Mouse (Mus musculus) adrenal gland, adult 8-10 months (tissue): Measurements from ENCODE around the gene Gm11554. TPM values are rescaled to one million over a fixed set of nuclear protein-coding genes. Genes with fewer than 3 reads are reported as not detected.
"Not testable (repeated sequence)": the region's sequence is repeated elsewhere in the genome, so short reads cannot be mapped to it uniquely, and the experiment has no call there.

ENCODE experiments used
- DNase-seq: peaks from one replicate; pipeline ENCODE4 v3.0.0; 2022
- total RNA-seq, 4 experiments: library from RNA; stranded (reverse); gene quantifications; 2 replicates each; pipeline ENCODE4 v1.2.4; 2022

Gm11554 gene
- not detected for total RNA-seq

GRCm38 (mm10) chr11:99804346-99804745, at the start of gene Gm11554:
Gene Gm11554 (minus strand): TSS chr11:99804446.
- DNase-seq, result not testable (repeated sequence)

DNA sequence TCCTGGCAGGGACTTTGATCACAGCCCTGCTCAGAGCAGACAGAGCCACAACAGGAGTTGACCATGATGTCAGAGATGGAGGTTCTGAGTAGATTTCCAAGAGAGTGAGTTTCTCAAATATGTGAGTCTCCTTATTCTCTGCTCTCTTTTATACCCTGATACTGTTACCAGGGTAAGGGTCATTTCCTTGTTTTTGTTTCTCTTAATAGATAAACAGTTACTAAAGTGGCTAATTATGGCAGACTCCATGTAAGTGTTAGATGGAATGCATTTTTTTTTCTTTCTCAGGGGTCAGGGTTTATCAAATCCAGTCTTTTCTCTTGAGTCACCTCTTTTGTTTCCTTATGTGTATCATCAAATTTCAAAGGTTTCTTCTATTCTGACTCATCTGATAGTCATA, 47.3 kb upstream of the Gm11554 start, which contains the start of gene Krtap4-16:
Gene Krtap4-16, minus strand, starts transcription at position 101 of the 400 bp plus-strand sequence.
- DNase-seq, result no peak

DNA sequence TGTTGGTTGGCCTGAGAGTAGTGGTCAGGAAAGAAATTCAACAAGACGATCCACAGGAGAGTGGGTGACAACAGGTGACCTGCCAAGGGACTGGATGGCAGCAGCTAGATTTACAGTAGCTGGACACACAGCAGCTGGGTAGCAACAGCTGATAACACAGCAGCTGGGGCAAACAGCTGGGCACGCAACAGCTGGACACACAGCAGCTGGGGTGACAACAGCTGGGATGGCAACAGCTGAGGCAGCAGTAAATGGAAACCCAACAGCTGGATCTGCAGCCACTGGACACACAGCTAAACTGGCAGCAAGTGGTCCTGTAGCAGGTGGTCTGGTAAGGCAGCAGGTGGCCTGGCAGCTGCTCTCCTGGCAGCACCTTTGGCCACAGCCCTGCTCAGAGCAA, 42.5 kb upstream of the Gm11554 start:
- DNase-seq, result no peak

GRCm38 (mm10) chr11:99842185-99842584, 37.9 kb upstream of the Gm11554 start:
- no peak for DNase-seq

- no peak for DNase-seq
Measured at GRCm38 (mm10) chr11:99837966-99838365, 33.7 kb upstream of the Gm11554 start, which contains the start of gene 2300003K06Rik. Gene 2300003K06Rik (minus strand): TSS chr11:99838066.

GRCm38 (mm10) chr11:99815566-99815965, 11.3 kb upstream of the Gm11554 start, which contains the start of gene Gm11564:
Gene Gm11564 (minus strand): TSS chr11:99815666.
- DNase-seq, result not testable (repeated sequence)

DNA sequence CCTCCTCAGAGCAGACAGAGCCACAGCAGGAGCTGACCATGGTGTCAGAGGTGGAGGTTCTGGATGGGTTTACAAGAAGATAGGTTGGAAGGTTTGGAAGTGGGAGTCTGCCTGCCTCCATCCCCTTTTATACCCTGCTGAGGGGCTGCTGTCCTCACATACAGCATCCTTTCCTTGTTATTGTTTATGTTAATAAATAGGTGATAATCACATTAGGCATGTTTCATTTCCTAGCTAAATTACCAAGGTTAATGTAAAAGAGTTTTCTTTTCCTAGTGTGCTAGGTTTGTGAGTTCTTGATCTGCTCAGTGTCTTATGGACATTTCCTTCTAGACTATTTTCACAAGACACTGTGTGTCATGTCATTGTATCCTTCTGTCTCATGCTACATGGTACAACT, 5.5 kb upstream of the Gm11554 start, which contains the start of gene Krtap4-13:
Gene Krtap4-13, minus strand, starts transcription at position 101 of the 400 bp plus-strand sequence.
- not testable (repeated sequence) for DNase-seq

GRCm38 (mm10) chr11:99798832-99799231, 5.4 kb downstream of the Gm11554 start, which contains the start of gene Gm11569:
Gene Gm11569 (minus strand): TSS chr11:99798932.
- DNase-seq, result not testable (repeated sequence)

GRCm38 (mm10) chr11:99793367-99793766, 10.9 kb downstream of the Gm11554 start, which contains the start of gene Gm11596:
Gene Gm11596 (minus strand): TSS chr11:99793467.
- DNase-seq, result no peak

DNA sequence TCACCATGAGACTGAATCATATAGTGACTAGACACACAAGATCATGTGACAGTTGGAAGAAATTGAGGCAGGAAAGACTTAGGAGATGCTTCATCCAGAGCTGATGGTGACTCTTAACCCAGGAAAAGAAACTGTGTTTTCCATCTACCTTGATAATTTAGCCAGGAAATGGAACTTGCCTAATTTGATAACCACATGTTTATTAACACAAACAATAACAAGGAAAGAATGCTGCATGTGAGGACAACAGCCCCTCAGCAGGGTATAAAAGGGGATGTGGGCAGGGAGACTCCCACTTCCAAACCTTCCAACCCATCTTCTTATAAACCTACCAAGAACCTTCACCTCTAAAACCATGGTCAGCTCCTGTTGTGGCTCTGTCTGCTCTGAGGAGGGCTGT, 19.3 kb downstream of the Gm11554 start, which contains the start of gene Krtap4-9:
Gene Krtap4-9, plus strand, starts transcription at position 301 of the 400 bp plus-strand sequence.
- DNase-seq, result not testable (repeated sequence)

- no peak for DNase-seq
Measured at GRCm38 (mm10) chr11:99780604-99781003, 23.6 kb downstream of the Gm11554 start, which contains the start of gene Krtap4-8. Gene Krtap4-8 (minus strand): TSS chr11:99780704.

DNA sequence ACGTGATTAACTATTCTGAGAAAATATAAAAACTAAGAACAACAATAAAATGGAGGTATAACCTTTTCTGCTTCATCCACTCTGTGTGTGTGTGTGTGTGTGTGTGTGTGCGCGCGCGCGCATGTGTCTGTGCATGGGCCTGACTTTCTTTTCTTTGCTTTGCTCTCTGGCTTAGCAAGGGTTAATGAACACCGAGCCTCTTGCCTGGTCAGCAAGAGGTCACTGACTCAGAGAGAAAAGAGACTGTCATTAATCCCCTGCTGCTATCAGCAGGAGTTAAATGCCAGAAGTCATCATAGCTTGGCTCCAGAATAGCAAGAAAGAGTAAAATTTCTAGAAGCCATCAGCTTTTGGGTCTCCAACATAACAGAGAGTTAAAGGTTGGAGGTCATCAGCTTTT, 25.8 kb downstream of the Gm11554 start:
- no peak for DNase-seq

- DNase-seq, result not testable (repeated sequence)
Measured at GRCm38 (mm10) chr11:99772813-99773212, 31.4 kb downstream of the Gm11554 start, which contains the start of gene Gm11595. Gene Gm11595 (minus strand): TSS chr11:99772913.

DNA sequence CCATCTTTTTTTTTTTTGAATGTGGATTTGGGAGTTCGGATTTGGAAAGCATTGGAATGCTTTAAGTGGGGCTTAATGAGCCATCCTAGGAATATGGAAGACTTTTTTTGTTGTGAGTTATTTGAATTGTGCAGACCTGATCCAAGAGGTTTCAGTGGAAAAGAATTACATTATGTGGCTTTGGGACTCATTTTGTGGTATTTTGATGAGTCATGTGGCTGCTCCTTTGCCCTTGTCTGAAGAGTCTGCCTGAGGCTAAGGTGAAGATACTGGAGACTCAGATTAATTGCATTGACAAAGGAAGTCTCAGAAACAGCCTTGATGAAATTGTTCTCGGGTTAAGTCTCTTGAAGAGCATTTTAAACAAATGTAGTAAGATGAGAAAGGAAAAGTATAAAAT, 35.8 kb downstream of the Gm11554 start:
- no peak for DNase-seq

GRCm38 (mm10) chr11:99758877-99759276, 45.4 kb downstream of the Gm11554 start:
- DNase-seq, result no peak

Other genes starting within 250 kb of the Gm11554 start
- not detected for gene Krtap3-2, start 247.6 kb downstream of the Gm11554 start, total RNA-seq
- not detected for gene Gm11939, start 245.0 kb downstream of the Gm11554 start, total RNA-seq
- not detected for gene Krtap3-1, start 237.8 kb downstream of the Gm11554 start, total RNA-seq
- not detected for gene Krtap1-5, start 223.4 kb downstream of the Gm11554 start, total RNA-seq
- gene Krtap1-4, start 220.8 kb downstream of the Gm11554 start, total RNA-seq, result not detected
- not detected for gene Krtap1-3, start 213.1 kb downstream of the Gm11554 start, total RNA-seq
- gene Krtap9-3, start 206.3 kb downstream of the Gm11554 start, total RNA-seq, result not detected
- not detected for gene Gm11938, start 201.1 kb downstream of the Gm11554 start, total RNA-seq
- gene Gm11937, start 194.3 kb downstream of the Gm11554 start, total RNA-seq, result not detected
- not detected for gene Krtap2-4, start 189.6 kb downstream of the Gm11554 start, total RNA-seq
- not detected for gene Gm11562, start 184.0 kb downstream of the Gm11554 start, total RNA-seq
- gene Krtap4-1, start 176.2 kb downstream of the Gm11554 start, total RNA-seq, result not detected
- gene Krtap4-2, start 169.4 kb downstream of the Gm11554 start, total RNA-seq, result not detected
- gene Krtap4-7, start 160.4 kb downstream of the Gm11554 start, total RNA-seq, result not detected
- not detected for gene Gm11555, start 154.2 kb downstream of the Gm11554 start, total RNA-seq
- not detected for gene Gm11563, start 145.5 kb downstream of the Gm11554 start, total RNA-seq
- not detected for gene Krtap4-6, start 138.5 kb downstream of the Gm11554 start, total RNA-seq
- not detected for gene Gm14190, start 113.7 kb downstream of the Gm11554 start, total RNA-seq
- gene Gm14180, start 70.2 kb downstream of the Gm11554 start, total RNA-seq, result not detected
- not detected for gene Gm11595, start 31.5 kb downstream of the Gm11554 start, total RNA-seq
- not detected for gene Krtap4-8, start 23.7 kb downstream of the Gm11554 start, total RNA-seq
- gene Krtap4-9, start 19.2 kb downstream of the Gm11554 start, total RNA-seq, result not detected
- not detected for gene Gm11596, start 11.0 kb downstream of the Gm11554 start, total RNA-seq
- gene Gm11569, start 5.5 kb downstream of the Gm11554 start, total RNA-seq, result not detected
- gene Krtap4-13, start 5.4 kb upstream of the Gm11554 start, total RNA-seq, result not detected
- not detected for gene Gm11564, start 11.2 kb upstream of the Gm11554 start, total RNA-seq
- not detected for gene 2300003K06Rik, start 33.6 kb upstream of the Gm11554 start, total RNA-seq
- not detected for gene Krtap4-16, start 47.2 kb upstream of the Gm11554 start, total RNA-seq
- not detected for gene Gm11568, start 53.5 kb upstream of the Gm11554 start, total RNA-seq
- not detected for gene Gm11559, start 60.0 kb upstream of the Gm11554 start, total RNA-seq
- not detected for gene Krtap9-1, start 68.9 kb upstream of the Gm11554 start, total RNA-seq
- gene Gm11567, start 74.7 kb upstream of the Gm11554 start, total RNA-seq, result not detected
- gene Krtap31-1, start 103.5 kb upstream of the Gm11554 start, total RNA-seq, result not detected
- gene Gm11565, start 110.3 kb upstream of the Gm11554 start, total RNA-seq, result not detected
- gene Krtap31-2, start 131.8 kb upstream of the Gm11554 start, total RNA-seq, result not detected
- gene Krtap9-5, start 144.0 kb upstream of the Gm11554 start, total RNA-seq, result not detected
- gene Krtap29-1, start 174.6 kb upstream of the Gm11554 start, total RNA-seq, result not detected
- not detected for gene Krtap16-1, start 182.2 kb upstream of the Gm11554 start, total RNA-seq
- gene Krtap17-1, start 189.5 kb upstream of the Gm11554 start, total RNA-seq, result not detected
- gene Krt33a, start 211.8 kb upstream of the Gm11554 start, total RNA-seq, result not detected
- gene Krt33b, start 225.4 kb upstream of the Gm11554 start, total RNA-seq, result not detected
- not detected for gene Krt34, start 237.1 kb upstream of the Gm11554 start, total RNA-seq
- gene Krt31, start 246.1 kb upstream of the Gm11554 start, total RNA-seq, result not detected